9 mouse cellular contexts compared by ENCODE assay signal in the genomic region with DNA sequence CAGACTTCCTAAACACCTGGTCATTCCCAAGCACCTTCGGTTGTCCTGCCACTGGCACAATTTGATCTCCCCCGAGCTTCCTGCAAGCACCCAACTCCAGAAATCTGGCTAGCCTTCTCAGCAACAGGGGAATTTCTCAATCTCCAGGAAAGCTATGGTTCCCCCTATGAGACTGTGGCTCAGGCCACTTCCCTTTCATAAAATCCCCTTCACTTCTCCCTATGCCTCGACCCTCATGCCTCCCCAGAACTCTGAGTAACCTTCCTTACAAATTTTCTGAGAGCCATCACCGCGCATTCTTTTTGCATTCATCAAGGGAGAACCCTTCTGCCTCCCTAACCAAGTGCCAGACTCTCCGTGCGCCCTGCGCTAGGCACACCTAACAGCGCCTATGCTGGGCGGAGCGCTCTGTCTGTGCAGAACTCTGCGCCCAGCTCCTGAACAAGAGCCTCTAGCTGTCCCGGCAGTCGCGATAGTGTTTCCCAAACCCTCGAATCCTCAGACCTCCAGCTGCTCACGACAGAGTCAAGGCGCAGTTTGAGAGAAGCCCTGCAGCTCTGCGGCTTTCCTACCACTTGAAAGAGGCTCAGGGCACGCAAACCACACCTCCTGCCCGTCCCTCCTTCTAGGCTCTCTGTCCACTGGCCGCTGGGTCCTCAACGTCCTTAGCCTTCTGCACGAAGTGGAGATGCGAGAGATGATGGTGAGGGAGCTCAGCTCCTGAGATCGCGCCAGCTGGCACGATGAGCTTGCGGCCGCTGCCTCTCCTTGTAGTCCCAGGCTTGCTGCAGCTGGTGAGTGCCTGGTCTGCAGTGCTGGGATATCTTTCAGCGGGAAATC. TPM values are rescaled to one million over a fixed set of nuclear protein-coding genes. Genes with fewer than 3 reads are reported as not detected.
A peak's percentile ranks its signal among the peaks of the same experiment; 100 is the strongest.
DNase-seq lines count a peak whose midpoint lies in the region; ATAC-seq lines count a peak whose summit lies in the region.
"Had no signal": no experiment of that assay in that cellular context is flagged by ENCODE, and none has a peak within 500 bp of the region (broad histone marks: within the 10 kb centered on the region; RNA-seq: fewer than 3 reads in every experiment).

Nxph2 (plus strand) TSS at position 501 of the 840 bp plus-strand sequence.

- no peak within 1 kb of the TSS for H3K27ac ChIP-seq in midbrain, embryonic 16.5 days (ENCODE audit: low read length)

- no peaks in the 10 kb centered on the region for H3K27me3 ChIP-seq in midbrain, embryonic 16.5 days (ENCODE audit: control insufficient read depth, insufficient read depth, low read depth, low read length)

- ATAC-seq in frontal cortex, adult (ENCODE audit: low TSS enrichment) = peak; percentile 97
- ATAC-seq in midbrain, embryonic 16.5 days = peak; percentile 88

- H3K4me3 ChIP-seq in midbrain, embryonic 16.5 days (ENCODE audit: low read depth, low read length) = peak within 1 kb of the TSS; percentile 51

- WGBS in midbrain, embryonic 16.5 days = 2% methylated on average over 31 of the region's 31 CpGs

- no peaks in the 10 kb centered on the region for H3K36me3 ChIP-seq in midbrain, embryonic 16.5 days (ENCODE audit: control insufficient read depth, insufficient read depth, low read length)

- peak; percentile 11 to 24 for DNase-seq in cerebellum, postnatal 25 days
- DNase-seq in cerebellum, postnatal 36 days = no peak
- peak; percentile 47 for DNase-seq in ES-CJ7 (ENCODE audit: low read depth, low spot score)
- peak; percentile 16 to 31 for DNase-seq in layer of hippocampus, postnatal 10 days (ENCODE audit: low spot score in 2 of 2)
- no peak for DNase-seq in thymus, postnatal 4 days
- DNase-seq in ovary, postnatal 14 days (ENCODE audit: low spot score) = no peak

- peaks cover 4% of the 10 kb centered on the region; the same call in 1 of the 2 replicates for H3K4me1 ChIP-seq in midbrain, embryonic 16.5 days (ENCODE audit: control insufficient read depth, insufficient read depth, low read length)

- peak within 1 kb of the TSS; percentile 64 for H3K9ac ChIP-seq in midbrain, embryonic 16.5 days (ENCODE audit: low read depth, low read length)

- H3K4me2 ChIP-seq in midbrain, embryonic 16.5 days (ENCODE audit: low read length) = peak within 1 kb of the TSS; percentile 95

- no peaks in the 10 kb centered on the region for H3K9me3 ChIP-seq in midbrain, embryonic 16.5 days (replicated peaks; ENCODE audit: control insufficient read depth, low read length, poor library complexity, severe bottlenecking)

RNA-seq across cellular contexts. Expression of gene Nxph2, which starts in this region (rescaled TPM):
- total RNA-seq in layer of hippocampus, postnatal 10 days (2021) = 1 to 10 TPM; 2.1 to 2.9 TPM
- 0.49 and 0.77 TPM in 2 replicates for polyA plus RNA-seq in midbrain, embryonic 16.5 days (2015; fragmentation: Nextera tagmentation; extraction: Ambion mirVana)
- polyA plus RNA-seq: C2C12 had no signal

Comparison
In these comparisons a context has a peak if more than half of its experiments do, and no peak if none do; other contexts are left out.
1. DNase-seq: peak in cerebellum, postnatal 25 days (2 of 2), ES-CJ7 (single experiment) and layer of hippocampus, postnatal 10 days (2 of 2); none in cerebellum, postnatal 36 days (0 of 2), thymus, postnatal 4 days (single experiment) and ovary, postnatal 14 days (single experiment).
2. Peak in ATAC-seq, H3K4me3 ChIP-seq, H3K9ac ChIP-seq and H3K4me2 ChIP-seq in midbrain, embryonic 16.5 days; RNA of the gene not detected or under 1 TPM.